Mouse (Mus musculus) heart, embryonic 12.5 days (tissue): Measurements from ENCODE around the gene Ppp1r10. TPM values are rescaled to one million over a fixed set of nuclear protein-coding genes. Genes with fewer than 3 reads are reported as not detected.

ENCODE experiments used
- ATAC-seq: fragments of 200-750 bp; cut with Nextera tagmentation; 2 replicates; pipeline ENCODE4 v1.8.0; 2017; ENCODE audit warnings: moderate TSS enrichment, moderate library complexity; ENCODE audit not compliant: insufficient number of reproducible peaks, low FRiP score
- H3K27ac ChIP-seq: fragments of 300-500 bp; sonication (generic); 2 replicates; pipeline ENCODE4 v1.5.1; 2016; ENCODE audit warnings: mild to moderate bottlenecking, moderate library complexity; ENCODE audit not compliant: poor library complexity, severe bottlenecking
- H3K27me3 ChIP-seq: fragments of 300-500 bp; sonication (generic); replicated peaks from 2 replicates; pipeline ENCODE4 v1.6.1; 2016; ENCODE audit warnings: mild to moderate bottlenecking, moderate library complexity
- H3K36me3 ChIP-seq: fragments of 300-500 bp; sonication (generic); 2 replicates; pipeline ENCODE4 v1.6.1; 2016; ENCODE audit warnings: mild to moderate bottlenecking, moderate library complexity
- H3K4me1 ChIP-seq: fragments of 300-500 bp; sonication (generic); replicated peaks from 2 replicates; pipeline ENCODE4 v1.6.1; 2016; ENCODE audit warnings: mild to moderate bottlenecking
- H3K4me2 ChIP-seq: fragments of 300-500 bp; sonication (generic); 2 replicates; pipeline ENCODE4 v1.6.1; 2016; ENCODE audit warnings: mild to moderate bottlenecking, moderate library complexity
- H3K4me3 ChIP-seq: fragments of 300-500 bp; sonication (generic); 2 replicates; pipeline ENCODE4 v1.5.1; 2016; ENCODE audit warnings: mild to moderate bottlenecking
- H3K9ac ChIP-seq: fragments of 300-500 bp; sonication (generic); 2 replicates; pipeline ENCODE4 v1.6.1; 2016; ENCODE audit warnings: mild to moderate bottlenecking, moderate library complexity
- H3K9me3 ChIP-seq: fragments of 300-500 bp; sonication (generic); replicated peaks from 2 replicates; pipeline ENCODE4 v1.6.1; 2016; ENCODE audit warnings: mild to moderate bottlenecking, moderate library complexity
- WGBS: fragments of 180-500 bp; shearing (Covaris S2); methylation state at CpG from one replicate; pipeline ENCODE4 v1.1.7; 2016; 5-methylcytosine and 5-hydroxymethylcytosine counted together
- polyA plus RNA-seq: library from polyadenylated mRNA; unstranded; fragments of >200 nt; fragmentation: Nextera tagmentation; extraction: Ambion mirVana; gene quantifications from 2 replicates; pipeline ENCODE4 v1.2.1, GENCODE M21; 2016

Ppp1r10 gene
- polyA plus RNA-seq, 1 experiment from 2014 or later = 35.8 TPM

- Histone ChIP-seq H3K9me3 (no peaks in the 10 kb centered on the region), H3K27ac (no peak overlapping the region), H3K4me3 (no peak overlapping the region), H3K4me2 (no peak overlapping the region), H3K27me3 (no peaks in the 10 kb centered on the region), H3K4me1 (peaks cover 26% of the 10 kb centered on the region), H3K36me3 (peaks cover 63% of the 10 kb centered on the region), H3K9ac (no peak overlapping the region)
- ATAC-seq = no peak
- 93% methylated on average over 1 of the region's 1 CpGs for WGBS
These were observed 10.6 kb upstream of the Ppp1r10 start for GRCm38 (mm10) chr17:35905587-35905986.

GRCm38 (mm10) chr17:35907609-35908008 is 8.6 kb upstream of the Ppp1r10 start:
- Histone ChIP-seq H3K9me3 (no peaks in the 10 kb centered on the region), H3K27ac (no peak overlapping the region), H3K9ac (no peak overlapping the region), H3K4me3 (no peak overlapping the region), H3K4me2 (no peak overlapping the region), H3K27me3 (no peaks in the 10 kb centered on the region), H3K4me1 (peaks cover 26% of the 10 kb centered on the region), H3K36me3 (peaks cover 69% of the 10 kb centered on the region)
- WGBS = 83% methylated on average over 2 of the region's 2 CpGs
- no peak for ATAC-seq

- no peaks in the 10 kb centered on the region for H3K27me3 ChIP-seq
- peaks cover 71% of the 10 kb centered on the region for H3K36me3 ChIP-seq
- H3K4me3 ChIP-seq = peak overlapping the region; percentile 68
These were observed 6.9 kb upstream of the Ppp1r10 start for GRCm38 (mm10) chr17:35909186-35909918.

GRCm38 (mm10) chr17:35909919-35910369 is 6.3 kb upstream of the Ppp1r10 start, which contains the start of gene Atat1:
Atat1 (minus strand) TSS chr17:35910075.
- Histone ChIP-seq H3K27me3 (no peaks in the 10 kb centered on the region), H3K36me3 (peaks cover 68% of the 10 kb centered on the region)
- WGBS = 3% methylated on average over 25 of the region's 25 CpGs

More at GRCm38 (mm10) chr17:35909186-35909918, 6.9 kb upstream of the Ppp1r10 start:
- peak overlapping the region; percentile 82 for H3K9ac ChIP-seq
- H3K4me1 ChIP-seq = peaks cover 18% of the 10 kb centered on the region
- H3K9me3 ChIP-seq = no peaks in the 10 kb centered on the region
- WGBS = 21% methylated on average over 20 of the region's 20 CpGs
- peak overlapping the region; percentile 92 for H3K4me2 ChIP-seq
- H3K27ac ChIP-seq = peak overlapping the region; percentile 61
- peak; percentile 41; the same call in 1 of the 2 replicates for ATAC-seq

GRCm38 (mm10) chr17:35914975-35915374 is 1.3 kb upstream of the Ppp1r10 start:
- no peaks in the 10 kb centered on the region for H3K9me3 ChIP-seq
- H3K9ac ChIP-seq = peak overlapping the region; percentile 79; the same call in 1 of the 2 replicates
- ATAC-seq = no peak
- peak overlapping the region; percentile 86 for H3K4me2 ChIP-seq
- no peaks in the 10 kb centered on the region for H3K27me3 ChIP-seq
- peak overlapping the region; percentile 79 for H3K4me3 ChIP-seq
- peaks cover 43% of the 10 kb centered on the region for H3K36me3 ChIP-seq
- H3K27ac ChIP-seq = no peak overlapping the region
- WGBS = 76% methylated on average over 6 of the region's 6 CpGs
- peaks cover 18% of the 10 kb centered on the region for H3K4me1 ChIP-seq

More at GRCm38 (mm10) chr17:35909919-35910369, 6.3 kb upstream of the Ppp1r10 start, which contains the start of gene Atat1:
- peak; percentile 90 for ATAC-seq
- Histone ChIP-seq H3K4me3 (peak within 1 kb of the TSS; percentile 68), H3K9me3 (no peaks in the 10 kb centered on the region), H3K4me2 (peak within 1 kb of the TSS; percentile 92), H3K9ac (peak within 1 kb of the TSS; percentile 82), H3K4me1 (peaks cover 20% of the 10 kb centered on the region), H3K27ac (peak within 1 kb of the TSS; percentile 61)

- 0 out of 2 replicates have a peak, but pooled peaks have one; percentile 0 for ATAC-seq
- Histone ChIP-seq H3K4me3 (peak overlapping the region; percentile 79), H3K27ac (peak overlapping the region; percentile 97), H3K36me3 (peaks cover 43% of the 10 kb centered on the region), H3K9me3 (no peaks in the 10 kb centered on the region), H3K4me2 (peak overlapping the region; percentile 86), H3K4me1 (peaks cover 23% of the 10 kb centered on the region), H3K9ac (peak overlapping the region; percentile 79), H3K27me3 (no peaks in the 10 kb centered on the region)
- 2% methylated on average over 28 of the region's 28 CpGs for WGBS
These were observed 517 bp upstream of the Ppp1r10 start for GRCm38 (mm10) chr17:35915538-35916296.

- no peaks in the 10 kb centered on the region for H3K27me3 ChIP-seq
- WGBS = under 1% methylated on average over 8 of the region's 8 CpGs
- H3K27ac ChIP-seq = peak overlapping the region; percentile 97
- H3K4me1 ChIP-seq = peaks cover 33% of the 10 kb centered on the region
- ATAC-seq = no peak
- H3K4me3 ChIP-seq = peak overlapping the region; percentile 79
- peak overlapping the region; percentile 96 for H3K4me2 ChIP-seq
- peak overlapping the region; percentile 99 for H3K9ac ChIP-seq
- H3K36me3 ChIP-seq = peaks cover 29% of the 10 kb centered on the region
- H3K9me3 ChIP-seq = no peaks in the 10 kb centered on the region
These were observed 869 bp downstream of the Ppp1r10 start for GRCm38 (mm10) chr17:35917143-35917462.

GRCm38 (mm10) chr17:35917463-35918251 is 1.4 kb downstream of the Ppp1r10 start:
- ATAC-seq = no peak

GRCm38 (mm10) chr17:35918276-35919059 is 2.2 kb downstream of the Ppp1r10 start:
- H3K4me3 ChIP-seq = peak overlapping the region; percentile 79
- peak overlapping the region; percentile 96 for H3K4me2 ChIP-seq
- no peak for ATAC-seq
- WGBS = under 1% methylated on average over 11 of the region's 11 CpGs
- peak overlapping the region; percentile 97 for H3K27ac ChIP-seq
- H3K9ac ChIP-seq = peak overlapping the region; percentile 99
- H3K27me3 ChIP-seq = no peaks in the 10 kb centered on the region
- peaks cover 20% of the 10 kb centered on the region for H3K36me3 ChIP-seq
- no peaks in the 10 kb centered on the region for H3K9me3 ChIP-seq
- peaks cover 33% of the 10 kb centered on the region for H3K4me1 ChIP-seq

More at GRCm38 (mm10) chr17:35917463-35918251, 1.4 kb downstream of the Ppp1r10 start:
- H3K4me2 ChIP-seq = peak overlapping the region; percentile 96
- H3K4me3 ChIP-seq = peak overlapping the region; percentile 79
- whole genome bisulfite sequencing = under 1% methylated on average over 13 of the region's 13 CpGs
- peaks cover 24% of the 10 kb centered on the region for H3K36me3 ChIP-seq
- H3K4me1 ChIP-seq = peaks cover 33% of the 10 kb centered on the region
- no peaks in the 10 kb centered on the region for H3K9me3 ChIP-seq
- H3K9ac ChIP-seq = peak overlapping the region; percentile 99
- no peaks in the 10 kb centered on the region for H3K27me3 ChIP-seq
- H3K27ac ChIP-seq = peak overlapping the region; percentile 97
